Mouse (Mus musculus) forebrain, embryonic 13.5 days (tissue): ENCODE measurements around the gene Ntrk3. TPM values are rescaled to one million over a fixed set of nuclear protein-coding genes. Genes with fewer than 3 reads are reported as not detected.

Source experiments
- ATAC-seq: fragments of 200-750 bp; cut with Nextera tagmentation; 2 replicates; pipeline ENCODE4 v1.8.0; 2017
- H3K27ac ChIP-seq: fragments of 300-500 bp; sonication (generic); 2 replicates; pipeline ENCODE4 v1.5.1; 2015; ENCODE audit warnings: inconsistent platforms, mild to moderate bottlenecking, moderate library complexity
- H3K27me3 ChIP-seq: fragments of 300-500 bp; sonication (generic); 2 replicates; pipeline ENCODE4 v1.6.1; 2015; ENCODE audit warnings: mild to moderate bottlenecking, inconsistent platforms
- H3K36me3 ChIP-seq: fragments of 300-500 bp; sonication (generic); 2 replicates; pipeline ENCODE4 v1.6.1; 2015; ENCODE audit warnings: mild to moderate bottlenecking, inconsistent platforms; ENCODE audit not compliant: poor library complexity, severe bottlenecking
- H3K4me1 ChIP-seq: fragments of 300-500 bp; sonication (generic); 2 replicates; pipeline ENCODE4 v1.6.1; 2015; ENCODE audit warnings: inconsistent platforms
- H3K4me2 ChIP-seq: fragments of 300-500 bp; sonication (generic); 2 replicates; pipeline ENCODE4 v1.6.1; 2015; ENCODE audit warnings: inconsistent platforms, mild to moderate bottlenecking, moderate library complexity
- H3K4me3 ChIP-seq: fragments of 300-500 bp; sonication (generic); 2 replicates; pipeline ENCODE4 v1.5.1; 2015; ENCODE audit warnings: mild to moderate bottlenecking, inconsistent platforms
- H3K9ac ChIP-seq: fragments of 300-500 bp; sonication (generic); 2 replicates; pipeline ENCODE4 v1.6.1; 2015; ENCODE audit warnings: mild to moderate bottlenecking, inconsistent platforms
- H3K9me3 ChIP-seq: fragments of 300-500 bp; sonication (generic); replicated peaks from 2 replicates; pipeline ENCODE4 v1.6.1; 2016; ENCODE audit warnings: inconsistent platforms
- WGBS: fragments of 180-500 bp; shearing (Covaris S2); methylation state at CpG from one replicate; pipeline ENCODE4 v1.1.7; 2015; 5-methylcytosine and 5-hydroxymethylcytosine counted together
- polyA plus RNA-seq: library from polyadenylated mRNA; unstranded; fragments of >200 nt; fragmentation: Nextera tagmentation; extraction: Ambion mirVana; gene quantifications from 2 replicates; pipeline ENCODE4 v1.2.1, GENCODE M21; 2015

Gene Ntrk3
- polyA plus RNA-seq, 1 experiment from 2014 or later: 16.6 TPM

DNA sequence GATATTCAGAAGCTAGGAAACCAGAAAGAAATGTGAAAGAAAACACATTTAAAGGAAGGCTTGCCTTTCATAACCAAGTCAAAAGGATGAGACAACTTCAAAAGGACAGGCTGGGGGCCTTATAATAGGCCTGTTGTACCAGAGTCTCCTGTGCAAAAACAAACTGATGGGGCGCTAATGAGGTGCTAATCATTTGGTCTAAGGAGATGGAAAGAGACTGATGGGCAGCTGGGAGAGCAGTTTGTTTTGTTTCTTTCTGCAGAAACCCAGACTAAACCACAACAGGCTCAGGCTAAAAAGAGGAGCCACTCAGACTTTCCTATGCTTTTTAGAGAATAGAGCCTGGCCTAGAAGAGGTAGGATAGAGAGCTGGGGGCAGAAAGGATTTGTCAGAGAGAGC lies 554.4 kb downstream of the Ntrk3 start:
- no peak overlapping the region for H3K4me2 ChIP-seq
- H3K27ac ChIP-seq: peak overlapping the region; percentile 35; the same call in 1 of the 2 replicates
- ATAC-seq: 0 out of 2 replicates have a peak, but pooled peaks have one; percentile 41
- H3K9me3 ChIP-seq: no peaks in the 10 kb centered on the region; the same call in 1 of the 2 replicates
- H3K36me3 ChIP-seq: no peaks in the 10 kb centered on the region
- no peak overlapping the region for H3K4me3 ChIP-seq
- H3K27me3 ChIP-seq: no peaks in the 10 kb centered on the region
- peaks cover 19% of the 10 kb centered on the region for H3K4me1 ChIP-seq
- H3K9ac ChIP-seq: no peak overlapping the region
- 18% methylated on average over 1 of the region's 1 CpGs for WGBS

- 0 out of 2 replicates have a peak, but pooled peaks have one; percentile 45 for ATAC-seq
- no peak overlapping the region for H3K9ac ChIP-seq
- H3K4me2 ChIP-seq: no peak overlapping the region
- H3K4me1 ChIP-seq: peaks cover 19% of the 10 kb centered on the region
- H3K9me3 ChIP-seq: no peaks in the 10 kb centered on the region
- H3K36me3 ChIP-seq: no peaks in the 10 kb centered on the region
- WGBS: 68% methylated on average over 4 of the region's 4 CpGs
- H3K27ac ChIP-seq: no peak overlapping the region
- no peaks in the 10 kb centered on the region for H3K27me3 ChIP-seq
- no peak overlapping the region for H3K4me3 ChIP-seq
These were observed 557.7 kb downstream of the Ntrk3 start for GRCm38 (mm10) chr7:78179996-78180665.

DNA sequence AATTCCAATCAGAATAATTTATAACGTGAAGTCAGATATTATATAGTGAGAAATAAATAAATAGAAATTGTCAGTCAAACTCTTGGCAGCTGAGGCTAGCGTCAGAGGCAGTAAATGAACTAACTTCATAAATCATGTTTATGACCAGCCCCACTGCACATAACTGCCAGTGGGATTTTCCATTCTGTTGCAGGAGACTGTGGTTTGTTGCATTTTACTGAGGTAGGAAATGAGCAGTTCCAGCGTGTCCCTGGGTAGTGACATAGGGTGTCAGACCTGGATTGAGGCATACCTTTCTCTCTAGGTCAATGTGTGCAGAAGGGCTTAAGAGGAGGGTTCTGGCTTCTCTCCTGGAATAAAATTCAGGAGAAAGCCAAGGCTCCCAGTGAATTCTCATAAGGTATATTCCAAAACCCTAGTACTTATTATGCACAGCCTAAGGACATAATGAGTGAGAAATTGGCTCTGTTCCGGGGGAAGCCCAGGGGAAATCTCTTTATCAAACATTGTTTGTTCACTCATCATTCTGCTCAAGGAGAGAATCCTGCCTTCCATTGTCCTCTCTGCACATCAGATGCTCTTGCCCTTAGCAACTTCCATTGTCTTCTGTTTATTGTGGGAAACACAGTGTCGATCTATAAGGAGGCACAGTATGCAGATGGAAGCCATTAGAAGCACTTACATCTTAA lies 565.4 kb downstream of the Ntrk3 start:
- no peak for ATAC-seq
- no peaks in the 10 kb centered on the region for H3K9me3 ChIP-seq
- H3K4me3 ChIP-seq: no peak overlapping the region
- H3K4me2 ChIP-seq: no peak overlapping the region
- H3K27ac ChIP-seq: no peak overlapping the region
- no peaks in the 10 kb centered on the region for H3K4me1 ChIP-seq
- H3K36me3 ChIP-seq: no peaks in the 10 kb centered on the region
- no peak overlapping the region for H3K9ac ChIP-seq
- WGBS: 84% methylated on average over 5 of the region's 5 CpGs
- H3K27me3 ChIP-seq: no peaks in the 10 kb centered on the region

- peak; percentile 24; the same call in 1 of the 2 replicates for ATAC-seq
- Histone ChIP-seq H3K36me3 (no peaks in the 10 kb centered on the region), H3K27me3 (no peaks in the 10 kb centered on the region), H3K4me3 (no peak overlapping the region), H3K9me3 (no peaks in the 10 kb centered on the region), H3K27ac (no peak overlapping the region), H3K4me2 (no peak overlapping the region), H3K9ac (no peak overlapping the region), H3K4me1 (no peaks in the 10 kb centered on the region)
- 18% methylated on average over 1 of the region's 1 CpGs for WGBS
These were observed 572.3 kb downstream of the Ntrk3 start for GRCm38 (mm10) chr7:78165466-78165865.

GRCm38 (mm10) chr7:78157946-78158345 lies 579.9 kb downstream of the Ntrk3 start:
- H3K27me3 ChIP-seq: no peaks in the 10 kb centered on the region
- no peaks in the 10 kb centered on the region for H3K36me3 ChIP-seq
- WGBS: 95% methylated on average over 2 of the region's 2 CpGs
- no peak for ATAC-seq
- no peak overlapping the region for H3K4me3 ChIP-seq
- no peaks in the 10 kb centered on the region for H3K9me3 ChIP-seq
- no peak overlapping the region for H3K9ac ChIP-seq
- no peaks in the 10 kb centered on the region; the same call in 1 of the 2 replicates for H3K4me1 ChIP-seq
- no peak overlapping the region for H3K27ac ChIP-seq
- no peak overlapping the region for H3K4me2 ChIP-seq

GRCm38 (mm10) chr7:78145251-78145650 lies 592.6 kb downstream of the Ntrk3 start:
- peak; percentile 45; the same call in 1 of the 2 replicates for ATAC-seq
- 22% methylated on average over 4 of the region's 4 CpGs for WGBS

DNA sequence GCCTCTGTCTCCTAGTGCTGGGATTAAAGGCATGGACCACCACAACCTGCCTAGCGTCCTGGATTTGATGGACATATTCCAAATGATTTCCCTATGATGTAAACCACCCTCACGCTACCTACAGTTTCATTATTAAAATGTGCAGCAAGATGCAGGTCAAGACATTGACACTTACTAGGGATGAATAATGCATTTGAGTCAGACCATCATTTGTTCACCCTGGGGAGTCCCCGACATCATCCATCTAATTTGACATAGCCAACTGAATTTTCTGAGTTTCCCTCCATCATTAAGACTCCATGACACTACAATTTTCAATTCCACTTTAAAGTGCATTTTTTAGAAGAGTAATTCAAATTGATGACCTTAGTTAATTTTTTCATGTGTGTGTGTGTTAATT lies 593.0 kb downstream of the Ntrk3 start:
- H3K4me2 ChIP-seq: no peak overlapping the region
- ATAC-seq: no peak
- H3K4me1 ChIP-seq: 0 out of 2 replicates have a peak, but pooled peaks cover 4% of the 10 kb centered on the region
- H3K9me3 ChIP-seq: no peaks in the 10 kb centered on the region
- no peaks in the 10 kb centered on the region for H3K27me3 ChIP-seq
- WGBS: 67% methylated on average over 3 of the region's 3 CpGs
- H3K27ac ChIP-seq: no peak overlapping the region
- no peaks in the 10 kb centered on the region for H3K36me3 ChIP-seq
- no peak overlapping the region for H3K9ac ChIP-seq
- H3K4me3 ChIP-seq: no peak overlapping the region

More at GRCm38 (mm10) chr7:78145251-78145650, 592.6 kb downstream of the Ntrk3 start:
- Histone ChIP-seq H3K36me3 (no peaks in the 10 kb centered on the region), H3K27ac (no peak overlapping the region), H3K9ac (no peak overlapping the region), H3K4me1 (0 out of 2 replicates have a peak, but pooled peaks cover 4% of the 10 kb centered on the region), H3K9me3 (no peaks in the 10 kb centered on the region), H3K4me2 (no peak overlapping the region), H3K4me3 (no peak overlapping the region), H3K27me3 (no peaks in the 10 kb centered on the region)

- WGBS: 95% methylated on average over 1 of the region's 1 CpGs
- H3K4me3 ChIP-seq: no peak overlapping the region
- H3K36me3 ChIP-seq: no peaks in the 10 kb centered on the region
- no peak for ATAC-seq
- no peaks in the 10 kb centered on the region for H3K27me3 ChIP-seq
- H3K9me3 ChIP-seq: no peaks in the 10 kb centered on the region
- H3K4me2 ChIP-seq: no peak overlapping the region
- H3K9ac ChIP-seq: no peak overlapping the region
- no peaks in the 10 kb centered on the region for H3K4me1 ChIP-seq
- H3K27ac ChIP-seq: no peak overlapping the region
These were observed 607.8 kb downstream of the Ntrk3 start for GRCm38 (mm10) chr7:78129966-78130365.

Other genes starting within 250 kb of the Ntrk3 start
- 79.2 and 81.2 TPM in 2 replicates for gene Mrps11, start 45.1 kb upstream of the Ntrk3 start, polyA plus RNA-seq
- gene Mrpl46, start 45.5 kb upstream of the Ntrk3 start, polyA plus RNA-seq: 63.5 and 63.6 TPM in 2 replicates
- gene Det1, start 109.3 kb upstream of the Ntrk3 start, polyA plus RNA-seq: 19.0 and 21.0 TPM in 2 replicates
- 57.2 and 61.5 TPM in 2 replicates for gene Aen, start 157.8 kb upstream of the Ntrk3 start, polyA plus RNA-seq
- 0.52 TPM in 1 of 2 replicates, not detected in the other for gene Isg20, start 175.4 kb upstream of the Ntrk3 start, polyA plus RNA-seq